Mouse (Mus musculus) heart, postnatal 0 days (tissue): ENCODE data around the gene Pdxk.

ENCODE experiments used
- CTCF ChIP-seq: IDR thresholded peaks from 2 replicates; pipeline ENCODE4 v1.5.1; 2016; ENCODE audit warnings: antibody characterized with exemption, control low read depth, low read depth
- EP300 ChIP-seq: IDR thresholded peaks from 2 replicates; pipeline ENCODE4 v1.6.1; 2016; ENCODE audit warnings: antibody characterized with exemption, low read depth

- TF ChIP-seq CTCF (no peak), EP300 (no peak)
These were observed 55.6 kb downstream of the Pdxk start for GRCm38 (mm10) chr10:78409035-78409788.
